Mouse (Mus musculus): ENCODE results near the gene Trak1.

DNA sequence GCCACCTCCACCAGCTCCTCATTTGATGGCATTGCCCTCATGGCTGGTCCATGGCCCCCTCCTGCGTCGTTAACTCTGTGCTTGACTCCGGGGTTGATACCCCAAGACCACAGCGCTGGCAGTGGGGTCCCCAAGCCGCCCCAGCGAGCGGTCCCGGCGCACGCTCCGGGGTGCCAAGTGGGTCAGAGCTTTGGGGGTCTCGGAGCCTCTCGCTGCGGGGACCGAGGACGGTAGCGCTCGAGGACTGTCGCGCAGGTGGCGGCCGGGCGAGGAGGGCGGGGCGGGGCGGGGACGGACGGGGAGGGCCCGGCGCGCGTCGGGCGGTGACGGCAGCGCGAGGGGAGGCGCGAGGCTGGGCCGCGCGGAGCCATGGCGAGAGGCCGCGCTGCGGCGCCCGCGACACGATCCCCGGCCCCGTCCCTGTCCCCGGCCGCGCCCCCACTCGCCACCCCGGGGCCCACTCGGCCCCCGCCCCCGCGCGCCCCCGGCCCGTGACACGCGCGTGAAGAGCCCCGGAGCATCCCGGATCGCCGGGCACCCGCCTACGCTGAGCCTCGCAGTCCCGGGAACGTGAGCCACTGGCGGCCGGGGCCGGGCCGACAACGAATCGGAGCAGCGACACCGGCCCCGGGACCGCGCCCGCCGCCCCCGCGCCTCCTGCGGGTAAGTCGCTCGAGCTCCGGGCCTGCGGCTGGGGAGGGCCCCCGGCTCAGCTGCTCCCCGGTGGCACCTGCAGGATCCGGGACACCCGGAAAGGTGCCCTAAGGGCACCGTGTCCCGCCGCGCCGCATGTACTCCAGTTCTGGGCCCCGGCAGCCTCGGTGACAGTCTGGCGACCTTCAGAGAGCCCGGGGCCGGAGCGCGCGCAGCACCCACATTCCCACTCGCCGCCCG, at the start of gene Trak1:
- TF ChIP-seq CTCF (IDR thresholded peaks at IDR 0.05; ENCODE audit: low read depth, low read length) (no peak), POLR2A (IDR thresholded peaks at IDR 0.05; ENCODE audit: borderline replicate concordance, low read depth, low read length) (peak; percentile 57; the same call in 1 of the 2 replicates)
